Mouse (Mus musculus): Measurements from ENCODE around the gene Rnf227.
"Not testable (repeated sequence)": the region's sequence is repeated elsewhere in the genome, so short reads cannot be mapped to it uniquely, and the experiment has no call there.

Rnf227 gene

DNA sequence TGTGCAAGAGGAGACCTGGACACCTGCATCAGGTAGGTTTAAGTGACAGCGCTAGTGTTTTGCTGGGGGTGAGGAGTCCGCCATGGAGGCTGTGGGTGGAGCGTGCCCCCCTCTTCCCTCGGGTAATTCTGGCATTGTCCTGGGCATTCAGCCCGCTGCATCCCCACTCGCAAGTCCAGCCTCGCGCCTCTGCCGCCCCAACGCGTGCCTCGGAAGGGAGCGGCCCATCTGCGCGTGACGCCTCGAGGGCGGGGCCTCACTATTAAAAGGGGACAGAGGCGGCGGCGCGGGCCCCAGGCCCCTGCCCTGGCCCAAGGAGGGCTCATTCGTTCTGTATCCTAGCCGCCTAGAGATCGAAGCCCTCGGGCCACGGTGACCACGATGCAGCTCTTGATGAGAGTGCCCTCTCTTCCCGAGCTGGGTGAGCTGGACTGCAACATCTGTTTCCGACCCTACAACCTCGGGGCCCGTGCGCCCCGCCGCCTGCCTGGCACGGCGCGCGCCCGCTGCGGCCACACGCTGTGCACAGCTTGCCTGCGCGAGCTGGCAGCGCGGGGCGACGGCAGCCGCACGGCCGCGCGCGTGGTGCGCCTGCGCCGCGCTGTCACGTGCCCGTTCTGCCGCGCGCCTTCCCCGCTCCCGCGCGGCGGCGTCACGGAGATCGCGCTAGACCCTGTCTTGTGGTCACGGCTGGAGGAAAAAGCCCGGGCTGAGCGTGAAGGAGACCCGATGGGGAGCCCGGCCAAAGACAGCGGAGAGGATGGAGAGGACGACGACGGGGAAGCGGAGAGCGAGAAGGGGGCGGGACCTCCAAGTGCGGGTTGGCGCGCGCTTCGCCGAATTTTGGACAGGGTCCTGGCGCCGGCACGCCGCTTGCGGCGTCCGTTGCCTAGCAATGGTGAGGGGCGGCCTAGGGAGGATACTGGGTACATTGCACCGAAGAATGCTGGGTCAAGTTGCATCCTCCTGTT lies at the start of gene Rnf227:
TSS of gene Rnf227 (plus strand) at position 301 of the 971 bp plus-strand sequence.
- peak; percentile 64 for DNase-seq

DNA sequence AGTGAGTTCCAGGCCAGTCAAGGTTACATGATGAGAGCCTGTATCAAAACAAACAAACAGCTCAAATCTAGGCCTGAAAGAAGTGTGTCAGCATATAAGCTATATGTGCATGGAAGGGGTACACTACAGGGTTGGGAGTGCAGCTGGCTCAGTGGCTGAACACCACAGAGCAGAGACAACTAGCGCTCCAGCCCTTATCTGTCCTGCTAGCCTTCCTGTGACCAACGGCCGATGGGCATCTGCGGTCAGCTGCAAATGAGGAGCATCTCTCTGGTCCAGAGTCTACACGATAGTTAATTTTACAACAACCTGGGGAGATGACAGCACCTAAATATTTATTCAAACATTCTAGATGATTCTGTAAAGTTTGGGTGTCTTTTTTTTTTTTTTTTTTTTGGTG lies 49.1 kb upstream of the Rnf227 start:
- DNase-seq, result no peak

- DNase-seq, result no peak
Observed at GRCm38 (mm10) chr11:69295286-69295685, 45.0 kb upstream of the Rnf227 start.

GRCm38 (mm10) chr11:69297799-69298198 lies 42.5 kb upstream of the Rnf227 start:
- no peak for DNase-seq

DNA sequence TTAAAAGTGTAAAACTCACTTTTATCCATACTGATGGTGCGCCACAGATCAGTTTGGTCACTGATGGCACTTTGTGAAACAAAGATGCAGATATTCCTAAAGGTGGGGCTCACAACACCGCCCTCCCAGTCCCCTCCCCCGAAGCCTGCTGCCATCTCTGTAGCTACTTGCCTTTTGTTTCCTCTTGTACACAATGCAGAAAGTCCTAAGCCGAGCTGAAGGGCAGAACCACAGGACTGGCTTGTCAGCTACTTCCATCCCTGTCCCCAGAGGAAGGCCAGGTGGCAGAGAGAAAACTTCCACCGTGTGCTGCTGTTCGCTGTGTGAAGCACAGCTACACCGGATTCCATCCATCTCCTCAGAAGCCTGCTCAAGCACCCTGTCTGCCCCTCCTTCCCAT lies 42.0 kb upstream of the Rnf227 start:
- DNase-seq, result no peak

DNA sequence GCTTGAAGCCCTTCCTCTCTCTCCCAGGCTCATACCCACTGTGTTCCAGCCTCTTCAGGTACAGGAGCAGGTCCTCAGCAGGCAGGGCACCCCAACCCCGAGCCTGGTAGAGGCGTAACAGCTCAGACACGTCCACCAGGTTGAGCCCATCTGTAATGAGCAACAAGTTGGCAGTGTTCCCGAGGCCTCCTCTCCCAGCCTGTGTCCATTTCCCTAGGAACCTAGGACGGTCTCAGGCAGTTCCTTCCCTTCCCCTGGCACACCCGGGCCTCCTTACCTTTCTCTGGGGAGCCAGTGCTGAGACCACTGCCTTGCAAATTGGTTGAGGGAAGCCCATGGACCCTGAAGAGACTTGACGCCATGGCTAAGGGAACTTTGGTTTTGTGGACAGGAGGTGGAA lies 37.4 kb upstream of the Rnf227 start:
- no peak for DNase-seq

DNA sequence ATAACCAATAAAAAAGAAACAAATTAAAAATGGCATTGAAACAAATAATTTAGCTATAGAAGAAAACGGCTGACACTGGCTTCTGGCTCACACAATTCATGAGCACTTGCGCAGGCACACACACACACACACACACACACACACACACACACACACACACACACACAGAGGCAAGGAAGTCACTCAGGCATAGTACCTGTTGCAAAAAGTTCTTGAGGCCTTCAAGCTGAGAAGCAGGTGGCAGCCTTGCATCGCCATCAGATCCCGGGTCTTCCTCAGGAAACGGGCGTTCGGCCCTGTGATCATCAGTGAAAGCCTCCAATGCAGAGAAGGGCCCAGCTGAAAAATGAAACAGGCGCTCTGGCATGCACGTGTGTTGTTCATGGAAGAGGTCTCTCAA lies 35.0 kb upstream of the Rnf227 start:
- DNase-seq, result no peak

DNA sequence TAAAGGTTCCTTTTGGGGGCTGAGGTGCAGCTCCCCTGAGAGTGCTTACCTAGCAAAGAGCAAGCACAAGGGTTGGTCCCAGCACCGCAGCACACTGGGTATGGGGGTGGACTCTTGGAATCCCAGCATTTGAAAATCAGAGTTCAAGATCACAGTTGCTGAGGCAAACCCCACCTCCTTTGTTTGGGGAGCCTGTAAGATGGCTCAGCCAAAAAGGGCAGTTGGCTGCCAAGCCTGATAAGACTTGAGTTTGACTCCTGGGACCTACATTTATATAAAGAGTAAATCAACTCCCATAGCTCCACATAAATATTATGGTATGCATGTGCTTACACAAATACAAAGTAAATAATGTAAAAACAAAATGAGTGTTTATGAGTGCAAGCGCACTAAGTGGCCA lies 34.2 kb upstream of the Rnf227 start:
- DNase-seq, result no peak

DNA sequence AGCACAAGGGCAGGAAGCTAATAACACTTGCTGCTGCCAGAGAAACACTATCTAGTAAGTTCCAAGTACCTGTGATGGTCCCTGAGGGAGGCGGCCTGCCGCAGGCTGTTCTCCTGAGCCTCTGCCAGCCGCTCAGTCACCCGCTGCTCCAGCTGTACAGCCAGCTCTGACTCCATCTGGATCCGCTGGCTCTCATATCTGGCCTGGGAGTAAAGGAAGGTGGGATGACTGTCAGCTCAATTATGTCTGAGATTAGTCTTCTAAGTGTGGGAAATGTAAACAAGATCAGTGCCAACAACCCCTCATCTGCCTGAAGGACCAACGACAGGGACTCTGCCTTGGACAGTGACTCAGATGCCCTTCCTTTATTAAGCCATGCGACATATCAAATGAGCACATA lies 29.0 kb upstream of the Rnf227 start:
- DNase-seq, result no peak

DNA sequence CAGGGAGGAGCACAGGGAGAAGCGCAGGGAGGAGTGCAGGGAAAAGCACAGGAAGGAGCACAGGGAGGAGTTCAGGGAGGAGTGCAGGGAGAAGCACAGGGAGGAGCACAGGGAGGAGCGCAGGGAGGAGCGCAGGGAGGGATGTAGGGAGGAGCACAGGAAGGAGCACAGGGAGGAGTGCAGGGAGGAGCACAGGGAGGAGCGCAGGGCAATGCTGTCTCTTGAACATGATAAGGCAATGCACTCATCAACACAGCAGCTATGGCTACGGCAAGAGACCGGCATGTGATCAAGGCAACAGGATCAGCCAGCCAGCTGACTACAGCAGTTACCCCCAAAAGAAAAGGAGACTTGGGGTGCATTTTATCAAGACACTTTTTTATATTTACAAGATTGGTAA lies 23.9 kb upstream of the Rnf227 start:
- no peak for DNase-seq

- DNase-seq, result not testable (repeated sequence)
Observed at GRCm38 (mm10) chr11:69318000-69318399, 22.3 kb upstream of the Rnf227 start.

- no peak for DNase-seq
Observed at GRCm38 (mm10) chr11:69321580-69321979, 18.7 kb upstream of the Rnf227 start.

GRCm38 (mm10) chr11:69322010-69322409 lies 18.3 kb upstream of the Rnf227 start:
- DNase-seq, result no peak

- DNase-seq, result no peak
Observed at GRCm38 (mm10) chr11:69322693-69323471, 17.4 kb upstream of the Rnf227 start.

DNA sequence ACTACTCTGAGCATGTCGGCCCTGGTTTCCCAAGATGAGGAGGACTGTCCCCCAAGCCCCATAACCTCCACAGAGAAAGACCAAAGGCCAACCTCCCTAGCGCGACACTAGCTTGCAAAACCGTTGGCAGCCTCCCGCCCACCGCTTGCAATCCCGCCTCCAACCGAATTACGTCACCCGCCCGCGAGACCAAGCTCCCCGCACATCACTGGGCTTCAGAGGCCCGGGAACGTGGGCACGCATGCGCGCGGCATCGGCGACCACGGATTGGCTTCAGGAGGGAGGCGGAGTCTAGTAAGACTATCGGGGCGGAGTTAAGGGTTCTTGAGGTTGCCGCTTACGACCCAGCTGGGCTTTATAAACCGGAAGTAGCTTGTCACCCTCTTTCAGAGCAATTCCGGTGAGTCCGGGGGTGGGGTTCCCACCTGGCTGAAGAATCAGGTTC lies 16.6 kb upstream of the Rnf227 start, which contains the start of the genes Cntrob and Trappc1:
TSS of gene Cntrob (minus strand) at position 109 of the 445 bp plus-strand sequence.
TSS of gene Trappc1 (plus strand) at position 314 of the 445 bp plus-strand sequence.
- DNase-seq, result peak; percentile 99

DNA sequence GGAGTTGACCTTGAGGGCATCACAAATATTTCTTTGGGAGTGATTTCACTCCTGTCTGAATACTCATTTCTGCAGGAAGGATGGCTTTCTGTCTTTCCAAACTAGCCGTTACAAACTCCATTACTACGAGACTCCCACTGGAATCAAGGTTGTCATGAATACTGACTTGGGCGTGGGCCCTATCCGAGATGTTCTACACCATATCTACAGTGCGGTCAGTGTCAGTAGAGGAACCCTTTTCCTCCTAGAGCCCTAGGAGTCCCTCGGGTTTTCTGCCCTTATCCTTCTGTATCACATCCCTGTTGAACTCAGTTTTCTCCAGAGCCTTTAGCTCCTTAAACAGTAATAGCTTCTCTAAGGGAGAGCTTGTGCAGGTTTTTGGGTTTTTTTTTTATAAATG lies 15.5 kb upstream of the Rnf227 start:
- DNase-seq, result no peak

GRCm38 (mm10) chr11:69325628-69326407 lies 14.4 kb upstream of the Rnf227 start, which contains the start of gene Kcnab3:
Gene Kcnab3 (plus strand): TSS chr11:69326258.
- DNase-seq, result peak; percentile 89

DNA sequence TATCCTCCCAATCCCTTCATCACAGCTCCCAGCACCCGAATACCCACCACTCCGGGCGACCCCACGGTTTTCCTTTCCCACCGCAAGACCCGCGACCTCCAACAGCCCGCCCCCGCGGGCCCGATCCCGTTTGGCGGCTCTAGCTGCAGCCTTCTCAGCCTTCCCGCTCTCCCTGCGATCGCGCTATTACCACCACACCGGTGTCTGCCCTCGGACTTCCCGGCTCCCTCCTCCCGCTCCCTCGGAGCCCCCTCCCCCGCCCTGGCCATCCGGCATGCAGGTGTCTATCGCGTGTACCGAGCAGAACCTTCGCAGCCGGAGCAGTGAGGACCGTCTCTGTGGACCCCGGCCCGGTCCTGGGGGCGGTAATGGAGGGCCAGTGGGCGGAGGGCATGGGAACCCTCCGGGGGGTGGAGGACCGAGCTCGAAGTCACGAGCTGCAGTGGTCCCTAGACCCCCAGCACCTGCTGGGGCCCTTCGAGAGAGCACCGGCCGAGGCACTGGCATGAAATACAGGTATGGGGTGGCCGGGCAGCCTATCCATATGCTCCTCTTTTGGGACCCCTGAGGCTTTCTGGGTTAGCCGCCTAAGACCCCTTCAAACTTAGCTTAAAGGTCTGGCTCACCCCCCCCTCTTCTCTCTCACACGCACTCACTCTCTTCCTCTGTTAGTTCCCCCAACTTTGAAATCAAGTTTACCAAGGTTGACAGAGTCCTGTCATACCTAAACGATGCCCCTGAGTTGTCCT lies 13.7 kb upstream of the Rnf227 start:
- no peak for DNase-seq

- no peak for DNase-seq
Observed at GRCm38 (mm10) chr11:69327157-69327442, 13.2 kb upstream of the Rnf227 start.

DNA sequence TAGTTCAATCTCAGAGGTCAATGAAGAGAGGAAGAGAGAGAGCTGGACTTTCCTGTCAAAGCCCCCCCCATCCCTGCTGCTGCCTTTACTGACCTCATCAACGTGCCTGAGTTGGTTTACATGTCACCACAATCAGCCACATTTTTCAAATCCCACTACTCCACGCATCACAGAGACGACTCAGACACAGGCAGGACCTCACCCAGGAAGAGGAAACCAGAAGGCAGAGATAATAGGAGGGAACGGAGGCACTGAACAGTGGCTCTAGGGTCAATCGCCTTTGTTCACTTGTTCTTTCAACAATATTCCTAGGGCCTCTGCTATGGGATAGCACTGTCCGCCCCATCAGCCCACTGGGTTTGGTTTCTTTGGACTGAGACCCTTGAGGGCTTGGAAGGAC lies 12.6 kb upstream of the Rnf227 start:
- DNase-seq, result no peak

- DNase-seq, result no peak
Observed at GRCm38 (mm10) chr11:69328517-69328916, 11.7 kb upstream of the Rnf227 start.

DNA sequence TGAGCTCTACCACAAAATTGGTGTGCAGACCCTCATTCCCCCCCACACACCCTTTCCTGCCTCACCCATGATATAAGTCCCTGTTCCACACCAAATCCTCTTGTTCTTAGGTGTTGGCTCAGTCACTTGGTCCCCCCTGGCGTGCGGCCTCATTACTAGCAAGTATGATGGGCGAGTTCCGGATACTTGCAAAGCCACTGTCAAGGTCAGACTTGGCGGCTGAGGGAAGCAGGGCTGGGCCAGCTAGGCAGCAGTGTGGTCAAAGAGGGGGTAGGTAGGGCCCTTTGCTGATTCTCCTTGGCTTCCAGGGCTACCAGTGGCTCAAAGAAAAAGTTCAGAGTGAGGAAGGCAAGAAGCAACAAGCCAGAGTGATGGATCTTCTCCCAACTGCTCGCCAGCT lies 9.1 kb upstream of the Rnf227 start:
- DNase-seq, result no peak
